In the genomic region with DNA sequence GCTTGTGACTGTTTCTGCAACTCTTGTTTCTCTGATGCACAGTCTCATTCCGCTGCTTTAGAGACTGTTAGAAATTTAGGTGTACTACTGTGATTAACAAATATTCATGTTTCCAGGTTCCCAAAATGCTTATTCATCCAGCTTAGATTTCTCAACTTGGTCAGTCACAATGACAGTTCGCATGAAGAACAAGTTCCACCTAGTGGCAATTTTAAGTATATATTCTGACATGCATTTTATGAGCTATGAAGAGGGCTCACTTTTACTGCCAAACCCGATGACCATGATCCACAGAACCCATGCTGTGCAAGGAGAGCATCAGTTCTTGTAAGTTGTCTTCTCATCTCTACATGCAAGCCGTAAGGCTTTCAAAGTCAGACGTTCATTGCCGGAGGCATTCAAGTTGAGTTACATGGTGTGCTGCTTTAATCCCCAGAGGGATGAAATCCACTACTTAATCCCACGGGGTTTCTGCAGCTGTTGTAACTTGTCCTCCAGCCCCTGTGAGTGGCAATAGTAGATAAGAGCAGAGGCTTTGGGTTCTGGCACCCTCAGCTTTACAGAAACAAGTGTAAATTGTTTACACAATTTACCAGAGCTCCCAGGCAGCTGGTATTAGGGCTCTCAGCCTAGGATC, we compare ENCODE assay signal across 10 mouse cellular contexts. TPM values are rescaled to one million over a fixed set of nuclear protein-coding genes. Genes with fewer than 3 reads are reported as not detected.
A peak's percentile ranks its signal among the peaks of the same experiment; 100 is the strongest.
DNase-seq lines count a peak whose midpoint lies in the region; ATAC-seq and TF ChIP-seq lines count a peak whose summit lies in the region.
"Had no signal": no experiment of that assay in that cellular context is flagged by ENCODE, and none has a peak within 500 bp of the region (broad histone marks: within the 10 kb centered on the region; RNA-seq: fewer than 3 reads in every experiment).

No protein-coding gene starts in this region.

- peak; percentile 16 for DNase-seq in cerebellum, postnatal 25 days
- DNase-seq in cerebellum, adult 11-12 months: no peak
- DNase-seq in limb, embryonic 14.5 days (ENCODE audit: low spot score): peak; percentile 11
- no peak for DNase-seq in limb, embryonic 10.5 days (ENCODE audit: low spot score)
- DNase-seq in ZHBTc4 (ENCODE audit: low read depth, low spot score): peak; percentile 25
- peak; percentile 36 for DNase-seq in naive thymus-derived CD4-positive, alpha-beta T cell, adult 2 months (ENCODE audit: low read depth)
- DNase-seq in urinary bladder, adult 2 months (ENCODE audit: low spot score): no peak
- DNase-seq: kidney, adult 8-10 months had no signal

- 37% methylated on average over 7 of the region's 7 CpGs for WGBS in limb, embryonic 14.5 days
- WGBS in limb, embryonic 10.5 days: 57% methylated on average over 7 of the region's 7 CpGs
- WGBS in midbrain, embryonic 15.5 days: 39% methylated on average over 7 of the region's 7 CpGs

- no peak overlapping the region for H3K4me2 ChIP-seq in limb, embryonic 14.5 days (replicated peaks; ENCODE audit: low read depth, low read length, severe bottlenecking)
- H3K4me2 ChIP-seq in midbrain, embryonic 15.5 days: no peak overlapping the region
- H3K4me2 ChIP-seq: midbrain, embryonic 13.5 days had no signal

- no peaks in the 10 kb centered on the region for H3K9me3 ChIP-seq in limb, embryonic 14.5 days (ENCODE audit: control insufficient read depth, low read length)
- H3K9me3 ChIP-seq in limb, embryonic 10.5 days (replicated peaks): no peaks in the 10 kb centered on the region
- no peaks in the 10 kb centered on the region for H3K9me3 ChIP-seq in midbrain, embryonic 15.5 days
- H3K9me3 ChIP-seq: midbrain, embryonic 13.5 days had no signal

- H3K9ac ChIP-seq in limb, embryonic 14.5 days (ENCODE audit: low read depth, low read length, severe bottlenecking): no peak overlapping the region
- no peak overlapping the region for H3K9ac ChIP-seq in midbrain, embryonic 15.5 days
- H3K9ac ChIP-seq: midbrain, embryonic 13.5 days had no signal

- TF ChIP-seq POLR2A in limb, embryonic 14.5 days (IDR thresholded peaks at IDR 0.05; ENCODE audit: borderline replicate concordance, extremely low read depth, insufficient read depth, insufficient read length): no peak

- no peak overlapping the region for H3K4me3 ChIP-seq in limb, embryonic 14.5 days (replicated peaks; ENCODE audit: low read length)
- no peak overlapping the region for H3K4me3 ChIP-seq in limb, embryonic 10.5 days
- no peak overlapping the region for H3K4me3 ChIP-seq in midbrain, embryonic 15.5 days
- H3K4me3 ChIP-seq: midbrain, embryonic 13.5 days had no signal

- H3K36me3 ChIP-seq in limb, embryonic 14.5 days (ENCODE audit: control insufficient read depth, insufficient read depth, low read length): no peaks in the 10 kb centered on the region
- H3K36me3 ChIP-seq in limb, embryonic 10.5 days: no peaks in the 10 kb centered on the region
- H3K36me3 ChIP-seq in midbrain, embryonic 15.5 days (replicated peaks): no peaks in the 10 kb centered on the region
- H3K36me3 ChIP-seq: midbrain, embryonic 13.5 days had no signal

- H3K27me3 ChIP-seq in limb, embryonic 14.5 days (ENCODE audit: control insufficient read depth, insufficient read depth, low read length): no peaks in the 10 kb centered on the region
- peaks cover 16% of the 10 kb centered on the region for H3K27me3 ChIP-seq in limb, embryonic 10.5 days (ENCODE audit: low read depth, poor library complexity, severe bottlenecking)
- H3K27me3 ChIP-seq in midbrain, embryonic 15.5 days (replicated peaks): no peaks in the 10 kb centered on the region; the same call in 1 of the 2 replicates

- no peaks in the 10 kb centered on the region for H3K4me1 ChIP-seq in limb, embryonic 14.5 days (ENCODE audit: control insufficient read depth, insufficient read depth, low read length)
- H3K4me1 ChIP-seq in limb, embryonic 10.5 days: no peaks in the 10 kb centered on the region
- no peaks in the 10 kb centered on the region for H3K4me1 ChIP-seq in midbrain, embryonic 15.5 days
- H3K4me1 ChIP-seq: midbrain, embryonic 13.5 days had no signal

- no peak overlapping the region for H3K27ac ChIP-seq in limb, embryonic 14.5 days (replicated peaks; ENCODE audit: low read depth, low read length)
- H3K27ac ChIP-seq in limb, embryonic 10.5 days: no peak overlapping the region
- no peak overlapping the region for H3K27ac ChIP-seq in midbrain, embryonic 15.5 days
- H3K27ac ChIP-seq: midbrain, embryonic 13.5 days had no signal

- ATAC-seq in limb, embryonic 14.5 days (ENCODE audit: low FRiP score, low read depth): no peak
- ATAC-seq in midbrain, embryonic 15.5 days (replicated peaks): no peak
- ATAC-seq: midbrain, embryonic 13.5 days had no signal

RNA-seq across cellular contexts. Expression of a gene that starts 6.8 kb away (rescaled TPM):
- polyA plus RNA-seq in limb, embryonic 14.5 days (2012; rRNA removed): 0.04 and 0.13 TPM in 2 replicates
- polyA plus RNA-seq in limb, embryonic 14.5 days (2014; fragmentation: Nextera tagmentation; extraction: Ambion mirVana): 0.12 TPM in 1 of 2 replicates, not detected in the other
- 0.20 and 0.31 TPM in 2 replicates for polyA plus RNA-seq in limb, embryonic 10.5 days (2016; fragmentation: Nextera tagmentation; extraction: Ambion mirVana)
- polyA plus RNA-seq in urinary bladder, adult 2 months (2012; rRNA removed): 0.01 and 0.06 TPM in 2 replicates
- 0.13 and 0.33 TPM in 2 replicates for polyA plus RNA-seq in midbrain, embryonic 15.5 days (2015; fragmentation: Nextera tagmentation; extraction: Ambion mirVana)

RNA-seq across cellular contexts. Expression of a gene that starts 13.8 kb away (rescaled TPM):
- 22.0 and 28.4 TPM in 2 replicates for polyA plus RNA-seq in limb, embryonic 14.5 days (2012; rRNA removed)
- polyA plus RNA-seq in limb, embryonic 14.5 days (2014; fragmentation: Nextera tagmentation; extraction: Ambion mirVana): 17.3 and 22.2 TPM in 2 replicates
- polyA plus RNA-seq in limb, embryonic 10.5 days (2016; fragmentation: Nextera tagmentation; extraction: Ambion mirVana): 112 and 126 TPM in 2 replicates
- polyA plus RNA-seq in urinary bladder, adult 2 months (2012; rRNA removed): 0.74 and 0.83 TPM in 2 replicates
- polyA plus RNA-seq in midbrain, embryonic 15.5 days (2015; fragmentation: Nextera tagmentation; extraction: Ambion mirVana): 7.0 and 7.2 TPM in 2 replicates

RNA-seq across cellular contexts. Expression of a gene that starts 53.2 kb away (rescaled TPM):
- polyA plus RNA-seq in limb, embryonic 14.5 days (2012; rRNA removed): 43.1 and 57.9 TPM in 2 replicates
- polyA plus RNA-seq in limb, embryonic 14.5 days (2014; fragmentation: Nextera tagmentation; extraction: Ambion mirVana): 38.3 and 44.8 TPM in 2 replicates
- 19.0 and 19.9 TPM in 2 replicates for polyA plus RNA-seq in limb, embryonic 10.5 days (2016; fragmentation: Nextera tagmentation; extraction: Ambion mirVana)
- 85.9 and 98.5 TPM in 2 replicates for polyA plus RNA-seq in urinary bladder, adult 2 months (2012; rRNA removed)
- 33.5 and 35.1 TPM in 2 replicates for polyA plus RNA-seq in midbrain, embryonic 15.5 days (2015; fragmentation: Nextera tagmentation; extraction: Ambion mirVana)

RNA-seq across cellular contexts. Expression of a gene that starts 56.8 kb away (rescaled TPM):
- polyA plus RNA-seq in limb, embryonic 14.5 days (2012; rRNA removed): 21.6 and 27.8 TPM in 2 replicates
- 23.4 and 30.0 TPM in 2 replicates for polyA plus RNA-seq in limb, embryonic 14.5 days (2014; fragmentation: Nextera tagmentation; extraction: Ambion mirVana)
- 36.4 and 43.6 TPM in 2 replicates for polyA plus RNA-seq in limb, embryonic 10.5 days (2016; fragmentation: Nextera tagmentation; extraction: Ambion mirVana)
- 21.5 and 22.6 TPM in 2 replicates for polyA plus RNA-seq in urinary bladder, adult 2 months (2012; rRNA removed)
- polyA plus RNA-seq in midbrain, embryonic 15.5 days (2015; fragmentation: Nextera tagmentation; extraction: Ambion mirVana): 16.9 and 17.7 TPM in 2 replicates

Comparison
In these comparisons a context has a peak if more than half of its experiments do, and no peak if none do; other contexts are left out.
1. DNase-seq: peak in cerebellum, postnatal 25 days (2 of 2), limb, embryonic 14.5 days (single experiment), ZHBTc4 (single experiment) and naive thymus-derived CD4-positive, alpha-beta T cell, adult 2 months (single experiment); none in cerebellum, adult 11-12 months (single experiment), limb, embryonic 10.5 days (single experiment) and urinary bladder, adult 2 months (single experiment).